In the genomic region with DNA sequence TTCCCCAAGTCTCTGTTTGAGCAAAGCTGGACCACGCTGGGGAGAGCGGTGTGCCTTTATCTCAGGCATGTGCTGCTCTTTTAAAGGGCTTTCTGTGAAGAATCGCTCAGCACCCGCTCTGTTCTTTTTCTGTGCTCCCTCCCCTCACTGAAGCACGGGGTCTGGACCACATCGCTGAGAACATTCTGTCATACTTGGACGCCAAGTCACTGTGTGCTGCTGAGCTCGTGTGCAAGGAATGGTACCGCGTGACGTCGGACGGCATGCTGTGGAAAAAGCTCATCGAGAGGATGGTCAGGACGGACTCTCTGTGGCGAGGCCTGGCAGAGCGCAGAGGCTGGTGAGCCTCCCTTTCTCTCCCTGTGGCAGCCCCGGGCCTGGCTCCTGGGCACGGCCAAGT, we compare ENCODE assay signal across 8 mouse cellular contexts. TPM values are rescaled to one million over a fixed set of nuclear protein-coding genes. Genes with fewer than 3 reads are reported as not detected.
A peak's percentile ranks its signal among the peaks of the same experiment; 100 is the strongest.
DNase-seq lines count a peak whose midpoint lies in the region; ATAC-seq lines count a peak whose summit lies in the region.

No protein-coding gene starts in this region.

- 0 out of 2 replicates have a peak overlapping the region, but pooled peaks have one; percentile 17 for H3K4me3 ChIP-seq in heart, embryonic 12.5 days

- H3K27me3 ChIP-seq in heart, embryonic 12.5 days (replicated peaks), result no peaks in the 10 kb centered on the region

- peaks cover 14% of the 10 kb centered on the region for H3K4me1 ChIP-seq in heart, embryonic 12.5 days (replicated peaks)

- no peaks in the 10 kb centered on the region for H3K9me3 ChIP-seq in heart, embryonic 12.5 days (replicated peaks)

- H3K9ac ChIP-seq in heart, embryonic 12.5 days, result peak overlapping the region; percentile 56; the same call in 1 of the 2 replicates

- peak; percentile 25; the same call in 1 of the 2 replicates for ATAC-seq in heart, embryonic 12.5 days (ENCODE audit: insufficient number of reproducible peaks, low FRiP score)

- peak; percentile 38 for DNase-seq in gastrocnemius, adult 18-20 months (ENCODE audit: low spot score)
- DNase-seq in gastrocnemius, postnatal 25 days, result no peak
- DNase-seq in right cerebral cortex, postnatal 10 days (ENCODE audit: low spot score in 2 of 2), result peak; percentile 54 to 58
- DNase-seq in right cerebral cortex, postnatal 14 days, result no peak
- DNase-seq in telencephalon, adult 2 months (ENCODE audit: low read depth, low spot score), result peak; percentile 32
- DNase-seq in embryo, embryonic 10 days (ENCODE audit: low spot score), result no peak
- no peak for DNase-seq in neural tube, embryonic 10.5 days (ENCODE audit: extremely low spot score, low spot score)

- peak overlapping the region; percentile 76 for H3K27ac ChIP-seq in heart, embryonic 12.5 days (ENCODE audit: poor library complexity, severe bottlenecking)

- peaks cover 14% of the 10 kb centered on the region for H3K36me3 ChIP-seq in heart, embryonic 12.5 days

- WGBS in heart, embryonic 12.5 days, result 32% methylated on average over 19 of the region's 19 CpGs

- peak overlapping the region; percentile 56 for H3K4me2 ChIP-seq in heart, embryonic 12.5 days

RNA-seq across cellular contexts. Expression of a gene that starts 52.8 kb away (rescaled TPM):
- 10 to 100 TPM; 14.8 to 15.1 TPM for total RNA-seq in gastrocnemius, adult 18-20 months (2021)
- 10 to 100 TPM; 12.5 to 13.2 TPM for total RNA-seq in gastrocnemius, postnatal 25 days (2021)
- polyA plus RNA-seq in heart, embryonic 12.5 days (2016; fragmentation: Nextera tagmentation; extraction: Ambion mirVana), result 15.0 and 15.4 TPM in 2 replicates

RNA-seq across cellular contexts. Expression of a gene that starts 52.9 kb away (rescaled TPM):
- total RNA-seq in gastrocnemius, adult 18-20 months (2021), result 10 to 100 TPM; 16.7 to 19.6 TPM
- total RNA-seq in gastrocnemius, postnatal 25 days (2021), result 10 to 100 TPM; 16.3 to 16.5 TPM
- polyA plus RNA-seq in heart, embryonic 12.5 days (2016; fragmentation: Nextera tagmentation; extraction: Ambion mirVana), result 33.6 and 36.0 TPM in 2 replicates

Comparison
In these comparisons a context has a peak if more than half of its experiments do, and no peak if none do; other contexts are left out.
1. DNase-seq: peak in gastrocnemius, adult 18-20 months (single experiment), right cerebral cortex, postnatal 10 days (2 of 2) and telencephalon, adult 2 months (single experiment); none in gastrocnemius, postnatal 25 days (single experiment), right cerebral cortex, postnatal 14 days (single experiment), embryo, embryonic 10 days (single experiment) and neural tube, embryonic 10.5 days (single experiment).